Mouse (Mus musculus) myocyte (in vitro differentiated cells): Measurements from ENCODE around the gene Gpr62.

Experiments used
- E2F4 ChIP-seq: IDR thresholded peaks from one replicate; pipeline ENCODE4 v1.6.1; 2011; ENCODE audit warnings: mild to moderate bottlenecking, control low read depth, moderate library complexity; ENCODE audit not compliant: insufficient read depth
- MYOG ChIP-seq, 3 experiments: IDR thresholded peaks; one replicate each; pipeline ENCODE4 v1.6.1; 2011; ENCODE audit warnings: control low read depth in 2 of 3, low read depth in 2 of 3, mild to moderate bottlenecking in 2 of 3; ENCODE audit not compliant: insufficient read length in 2 of 3, control insufficient read depth in 1 of 3, insufficient read depth in 1 of 3
- POLR2A ChIP-seq: IDR thresholded peaks from one replicate; pipeline ENCODE4 v1.6.1; 2011; ENCODE audit warnings: low read depth, mild to moderate bottlenecking, control low read depth, moderate library complexity; ENCODE audit not compliant: insufficient read length
- TCF12 ChIP-seq: IDR thresholded peaks from one replicate; pipeline ENCODE4 v1.6.1; 2011; ENCODE audit warnings: mild to moderate bottlenecking, control low read depth; ENCODE audit not compliant: poor library complexity, insufficient read depth, severe bottlenecking
- TCF3 ChIP-seq: IDR thresholded peaks from one replicate; pipeline ENCODE4 v1.6.1; 2011; ENCODE audit warnings: low read depth, control low read depth; ENCODE audit not compliant: insufficient read length
- USF1 ChIP-seq: IDR thresholded peaks from one replicate; pipeline ENCODE4 v1.6.1; 2011; ENCODE audit warnings: low read depth, mild to moderate bottlenecking, control low read depth, moderate library complexity

DNA sequence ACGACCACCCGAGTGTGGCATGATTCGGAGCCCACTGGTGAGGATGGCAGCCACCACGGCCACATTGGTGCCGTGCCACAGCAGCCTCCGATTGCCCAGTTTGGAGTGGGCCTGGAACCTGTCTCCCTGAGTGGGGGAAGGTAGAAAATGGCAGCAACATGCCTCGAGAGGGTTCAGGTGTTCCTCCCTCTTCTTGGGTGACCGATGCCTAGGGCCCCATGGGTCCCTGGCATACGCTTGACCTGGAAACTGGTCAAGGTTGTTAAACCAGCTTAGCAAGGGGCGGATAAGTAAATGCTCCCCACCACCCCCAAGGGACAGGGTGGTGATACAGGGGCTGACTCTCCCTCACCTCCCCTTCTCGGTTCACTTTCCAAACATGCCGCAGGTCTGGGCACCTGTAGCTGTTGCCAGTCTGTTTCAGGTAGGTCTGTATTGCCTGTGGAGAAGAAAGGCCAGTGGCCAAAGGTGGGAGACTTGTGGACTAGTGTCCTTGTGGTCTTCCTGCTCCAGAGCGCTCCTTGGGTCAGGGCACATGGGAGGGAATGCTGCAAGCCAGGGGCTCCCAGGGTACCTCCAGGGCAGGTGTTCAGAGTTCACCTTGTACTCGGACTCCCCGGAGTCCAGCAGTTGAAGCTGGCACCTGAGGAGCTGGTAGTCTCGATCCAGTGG, 7.5 kb upstream of the Gpr62 start:
- TF ChIP-seq TCF12 (no peak), POLR2A (no peak), MYOG (IDR thresholded peaks at IDR 0.05; ENCODE audit: control insufficient read depth in 1 of 3, insufficient read depth in 1 of 3, insufficient read length in 2 of 3, low read depth in 2 of 3) (no peak), E2F4 (no peak), USF1 (no peak), TCF3 (no peak)
